Mouse (Mus musculus) ovary, postnatal 10 days (tissue): Measurements from ENCODE around the gene Npb.
"Not testable (repeated sequence)": the region's sequence is repeated elsewhere in the genome, so short reads cannot be mapped to it uniquely, and the experiment has no call there.

Source experiments
- DNase-seq: peaks from one replicate; pipeline ENCODE4 v3.0.0; 2022; ENCODE audit warnings: low spot score

The Npb gene

DNA sequence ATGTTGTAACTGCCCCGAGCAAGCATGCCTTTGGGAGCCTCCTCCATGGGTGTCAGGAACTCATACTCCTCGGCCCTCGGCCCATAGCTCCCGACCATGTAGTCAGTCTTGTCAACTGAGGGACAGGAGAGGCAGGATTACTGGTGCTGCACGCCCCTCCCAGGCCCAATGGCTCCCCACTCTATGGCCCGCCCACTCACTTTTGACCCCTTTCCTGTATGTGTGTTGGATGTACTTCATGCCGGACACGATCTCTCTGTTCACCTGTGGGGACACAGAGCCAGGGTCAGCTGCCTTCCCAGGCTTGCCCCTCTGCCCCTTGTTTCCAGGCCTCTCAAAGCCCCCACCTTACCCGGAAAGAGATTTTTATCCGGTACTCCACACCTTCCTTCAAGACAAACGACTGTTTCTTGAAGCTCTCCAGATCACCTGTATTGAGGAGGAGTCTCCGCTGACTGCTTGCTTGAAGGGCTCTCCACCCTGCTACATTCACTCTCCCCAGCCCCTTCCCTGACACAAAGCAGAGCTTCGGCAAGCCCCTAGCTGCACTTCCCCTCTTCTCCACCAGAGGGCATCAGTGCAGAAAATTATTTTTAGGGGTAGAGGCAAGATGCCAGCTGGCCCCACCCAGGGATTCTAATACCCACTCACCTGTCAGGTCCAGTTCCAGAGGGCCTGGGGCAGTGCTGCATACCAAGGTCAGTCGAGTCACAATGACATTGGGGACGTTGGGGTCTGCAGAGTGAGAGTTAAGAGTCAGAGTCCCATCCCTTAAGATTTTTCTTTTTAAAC, 28.8 kb upstream of the Npb start:
- peak; percentile 57 for DNase-seq

- DNase-seq: no peak
These were observed 28.1 kb upstream of the Npb start for GRCm38 (mm10) chr11:120580190-120580589.

DNA sequence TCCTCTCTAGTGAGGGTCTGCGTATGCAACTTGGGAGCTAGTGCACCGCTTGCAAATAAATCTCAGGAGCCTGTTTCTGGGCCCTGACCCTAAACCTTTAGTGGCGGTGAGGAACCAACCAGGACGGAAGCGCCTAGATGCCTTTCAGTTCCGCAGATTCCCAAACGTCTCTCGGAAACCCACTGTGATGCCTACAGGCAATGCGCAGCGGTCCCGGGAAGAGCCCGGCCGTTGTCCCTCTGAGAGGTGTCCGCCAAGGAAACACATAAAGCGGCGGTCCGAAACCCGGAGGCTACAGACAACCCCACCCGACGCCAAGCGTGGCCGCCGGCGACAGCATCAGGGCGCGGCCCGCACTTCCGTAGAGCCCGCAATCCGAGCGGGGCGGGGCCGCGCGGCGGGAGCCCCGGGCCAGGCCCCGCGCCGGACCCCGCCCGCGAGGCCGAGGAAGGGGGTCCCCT, 27.4 kb upstream of the Npb start:
- no peak for DNase-seq

GRCm38 (mm10) chr11:120581490-120582267, 26.6 kb upstream of the Npb start, which contains the start of gene Arhgdia:
Arhgdia (minus strand) TSS chr11:120581624.
- peak; percentile 78 for DNase-seq

- DNase-seq: no peak
These were observed 25.9 kb upstream of the Npb start for GRCm38 (mm10) chr11:120582268-120582981.

DNA sequence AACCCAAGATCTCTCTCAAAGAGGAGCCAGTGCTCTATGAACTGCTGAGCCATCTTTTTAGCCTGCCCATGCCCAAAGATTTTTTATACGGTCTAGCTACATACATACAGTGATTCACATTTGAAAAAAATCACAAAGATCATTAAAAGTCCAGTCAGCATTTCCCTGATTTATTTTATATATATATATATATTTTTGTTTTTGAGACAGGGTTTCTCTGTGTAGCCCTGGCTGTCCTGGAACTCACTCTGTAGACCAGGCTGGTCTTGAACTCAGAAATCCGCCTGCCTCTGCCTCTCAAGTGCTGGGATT, 25.3 kb upstream of the Npb start:
- DNase-seq: not testable (repeated sequence)

DNA sequence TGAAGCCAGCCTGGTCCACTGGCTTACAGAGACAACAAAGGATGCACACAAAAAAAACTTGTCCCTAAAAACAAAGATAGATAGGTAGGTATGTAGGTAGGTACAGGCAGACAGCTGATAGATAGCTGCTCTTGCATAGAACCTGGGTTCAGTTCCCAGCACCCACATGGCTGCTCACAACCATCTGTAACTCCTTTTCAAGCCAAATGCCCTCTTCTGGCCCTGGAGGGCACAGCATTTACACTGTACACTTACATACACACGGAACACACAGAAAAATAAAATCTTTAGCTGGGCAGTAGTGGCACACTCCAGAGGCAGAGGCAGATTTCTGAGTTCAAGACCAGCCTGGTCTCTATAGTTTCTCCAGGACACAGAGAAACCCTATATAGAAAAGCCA, 24.3 kb upstream of the Npb start:
- DNase-seq: no peak

- no peak for DNase-seq
These were observed 19.7 kb upstream of the Npb start for GRCm38 (mm10) chr11:120588531-120588930.

DNA sequence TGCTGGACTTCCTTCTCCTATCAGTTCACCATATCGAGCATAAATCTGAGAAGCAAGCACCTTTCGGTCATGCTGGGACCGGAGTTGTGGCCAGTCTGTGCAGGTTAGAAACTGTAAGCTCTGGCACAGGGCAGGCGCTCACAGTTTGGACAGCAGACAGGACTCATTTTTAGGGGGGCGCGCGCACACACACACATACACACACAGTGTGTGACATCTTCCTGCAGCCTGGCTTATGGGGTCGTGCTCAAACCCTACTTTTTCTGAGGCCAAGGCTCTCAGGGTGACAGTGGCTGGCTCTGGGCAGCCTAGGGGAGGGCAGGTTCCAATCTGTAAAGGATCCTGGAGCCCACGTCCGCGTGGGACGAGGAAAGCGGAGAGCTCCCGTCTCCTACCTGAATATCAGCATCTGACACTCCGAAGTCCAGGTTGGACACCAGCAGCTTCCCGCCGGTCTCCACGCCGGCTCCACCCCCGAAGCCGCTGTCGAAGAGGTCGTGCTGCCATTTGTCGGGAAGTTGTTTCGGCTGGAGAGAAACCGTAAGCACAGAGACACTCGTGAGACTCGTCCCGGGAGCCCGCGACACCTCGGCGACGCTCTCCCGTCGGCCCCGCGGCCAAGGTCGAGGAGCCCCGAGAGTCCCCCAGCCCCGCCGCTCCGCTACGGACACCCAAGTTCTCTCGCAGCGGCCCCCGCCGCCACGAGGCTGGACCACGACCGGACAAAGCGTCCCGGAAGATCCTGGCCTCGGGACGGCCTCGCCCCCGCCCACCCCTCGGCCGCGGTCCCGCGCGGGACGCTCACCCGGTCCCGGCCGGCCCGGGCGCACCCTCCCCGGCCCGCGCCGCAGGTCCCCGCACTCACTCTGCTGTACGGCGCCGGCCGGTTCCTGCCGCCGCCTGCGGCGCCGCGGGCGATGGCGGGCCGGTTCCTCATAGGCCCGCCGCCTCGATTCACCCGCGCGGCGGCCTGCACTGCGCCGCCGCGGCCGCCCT, 10.7 kb upstream of the Npb start:
- DNase-seq: no peak

- peak; percentile 74 for DNase-seq
These were observed 9.8 kb upstream of the Npb start, which contains the start of the genes Alyref and Anapc11 for GRCm38 (mm10) chr11:120598283-120598989. Alyref (minus strand) TSS chr11:120598365. Anapc11 (plus strand) TSS chr11:120598421.

- DNase-seq: no peak
These were observed 9.2 kb upstream of the Npb start for GRCm38 (mm10) chr11:120598990-120599549.

DNA sequence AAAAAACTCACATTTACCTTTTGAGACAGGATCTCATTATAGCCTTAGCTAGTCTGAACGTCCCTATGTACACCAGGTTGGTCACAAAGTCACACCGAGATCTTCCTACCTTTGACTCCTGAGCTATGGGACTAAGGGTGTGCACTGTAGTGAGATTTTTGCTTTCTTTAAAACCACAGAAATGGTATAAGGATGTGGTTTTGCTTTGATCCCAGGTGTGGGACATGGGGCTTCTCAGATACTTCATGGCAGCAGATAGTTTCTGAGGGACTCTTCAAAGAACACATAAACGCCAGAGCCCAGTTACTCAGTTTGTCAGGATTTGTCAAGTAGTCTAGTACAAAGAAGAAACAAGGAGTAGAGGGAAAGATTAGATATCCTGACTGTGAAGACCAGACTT, 7.6 kb upstream of the Npb start:
- no peak for DNase-seq

DNA sequence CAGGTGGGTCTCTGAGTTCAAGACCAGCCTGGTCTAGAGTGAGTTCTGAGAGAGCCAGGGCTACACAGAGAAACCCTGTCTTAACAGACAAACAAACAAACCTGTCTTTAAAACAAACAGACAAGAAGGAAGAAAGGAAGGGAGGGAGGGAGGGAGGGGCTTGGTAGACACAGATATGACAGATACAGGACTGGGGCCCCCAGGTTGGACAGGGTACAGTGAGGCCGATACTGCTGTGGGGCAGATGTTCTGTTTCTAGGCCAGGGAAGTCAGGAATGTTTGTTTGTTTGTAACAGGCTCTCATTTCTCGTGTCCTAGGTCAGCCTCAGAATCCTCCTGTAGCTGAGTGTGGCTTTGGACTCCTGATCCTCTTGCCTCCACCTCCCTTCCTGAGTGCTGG, 4.7 kb upstream of the Npb start:
- no peak for DNase-seq

GRCm38 (mm10) chr11:120605667-120606066, 2.6 kb upstream of the Npb start:
- no peak for DNase-seq

GRCm38 (mm10) chr11:120606764-120607163, 1.5 kb upstream of the Npb start:
- DNase-seq: no peak

GRCm38 (mm10) chr11:120609250-120609649, 973 bp downstream of the Npb start:
- DNase-seq: no peak

DNA sequence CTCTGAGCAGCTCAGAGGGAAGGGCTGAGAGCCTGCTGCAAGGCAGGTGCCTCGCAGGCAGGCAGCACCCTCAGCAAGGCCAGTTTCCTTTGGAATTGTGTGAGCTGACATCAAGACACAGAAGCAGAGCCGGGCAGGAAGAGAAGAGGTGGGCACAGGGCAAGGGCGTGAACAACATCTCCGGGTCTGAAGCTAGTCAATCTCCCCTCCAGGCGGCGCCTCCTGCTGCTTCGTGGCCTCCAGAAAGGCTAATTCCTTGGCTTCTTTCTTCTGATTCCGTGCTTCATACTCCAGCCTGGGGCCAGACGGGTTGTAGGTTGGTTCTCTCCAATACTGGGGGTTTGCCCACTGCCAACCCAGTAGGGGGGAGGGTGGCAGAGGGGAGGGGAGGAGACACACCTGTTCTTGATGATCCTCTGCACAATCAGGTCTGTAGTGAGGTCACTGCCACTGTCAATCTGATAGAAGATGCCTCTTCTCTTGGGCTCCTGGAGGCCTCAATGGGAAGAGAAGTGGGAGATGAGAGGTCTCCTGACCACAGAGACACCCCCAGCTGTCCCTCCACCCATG, 2.3 kb downstream of the Npb start:
- no peak for DNase-seq

- no peak for DNase-seq
These were observed 4.5 kb downstream of the Npb start for GRCm38 (mm10) chr11:120612763-120613162.

- no peak for DNase-seq
These were observed 5.2 kb downstream of the Npb start for GRCm38 (mm10) chr11:120613481-120613972.

GRCm38 (mm10) chr11:120613976-120614375, 5.7 kb downstream of the Npb start:
- no peak for DNase-seq
